Mouse (Mus musculus): Measurements from ENCODE around the gene Ctc1. TPM values are rescaled to one million over a fixed set of nuclear protein-coding genes. Genes with fewer than 3 reads are reported as not detected.

Gene Ctc1
- total and polyA plus RNA-seq, 2 experiments from 2014 or later = 42.8 to 84.8 TPM

DNA sequence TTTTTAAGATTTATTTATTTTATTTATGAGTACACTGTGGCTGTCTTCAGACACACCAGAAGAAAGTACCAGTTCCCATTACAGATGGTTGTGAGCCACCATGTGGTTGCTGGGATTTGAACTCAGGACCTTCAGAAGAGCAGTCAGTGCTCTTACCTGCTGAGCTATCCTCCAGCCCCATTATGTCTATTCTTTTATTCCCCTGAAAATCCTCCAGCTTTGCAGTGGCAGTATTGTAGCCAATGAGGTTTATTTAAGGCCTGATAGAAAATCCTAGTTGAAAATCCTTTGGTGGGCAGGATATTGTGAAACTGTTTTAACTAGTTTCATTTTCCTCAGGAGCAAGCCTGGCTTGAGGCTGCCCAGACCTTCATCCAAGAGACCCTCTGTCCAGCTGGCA, 5.0 kb downstream of the Ctc1 start:
- peaks cover 8% of the 10 kb centered on the region; the same call in 1 of the 2 replicates for H3K4me1 ChIP-seq (ENCODE audit: insufficient read depth, low read length)
- no peaks in the 10 kb centered on the region for H3K9me3 ChIP-seq (ENCODE audit: low read length)
- no peak for DNase-seq (ENCODE audit: low spot score)
- ATAC-seq = no peak
- no peak overlapping the region for H3K4me2 ChIP-seq (ENCODE audit: low read depth, low read length)
- H3K4me3 ChIP-seq (ENCODE audit: low read length) = no peak overlapping the region
- TF ChIP-seq CTCF (IDR thresholded peaks at IDR 0.05; ENCODE audit: low read depth) = no peak
- peaks cover 41% of the 10 kb centered on the region for H3K36me3 ChIP-seq (ENCODE audit: insufficient read depth, low read length)
- no peak overlapping the region for H3K9ac ChIP-seq (replicated peaks; ENCODE audit: low read length)
- no peak overlapping the region for H3K27ac ChIP-seq
- H3K27me3 ChIP-seq (ENCODE audit: insufficient read depth, low read length) = no peaks in the 10 kb centered on the region

DNA sequence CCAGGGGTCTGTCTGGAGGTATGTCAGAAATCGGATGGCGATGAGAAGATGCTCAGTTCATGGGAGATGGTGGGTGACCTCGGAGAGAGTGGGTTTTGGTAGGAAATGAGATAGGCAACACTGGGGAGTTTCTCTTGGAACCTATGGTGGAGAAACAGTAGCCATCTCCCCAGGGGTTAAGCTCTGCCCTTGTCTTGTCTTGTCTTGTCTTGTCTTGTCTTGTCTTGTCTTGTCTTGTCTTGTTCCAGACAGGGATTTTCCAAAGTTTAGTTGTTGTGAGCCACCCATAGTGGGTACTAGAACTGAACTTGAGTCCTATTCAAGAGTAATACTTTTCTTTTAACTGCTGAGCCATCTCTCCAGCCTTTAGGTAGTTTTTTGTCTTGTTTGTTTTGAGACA, 10.9 kb downstream of the Ctc1 start:
- Histone ChIP-seq H3K4me3 (ENCODE audit: low read length) (no peak overlapping the region), H3K4me1 (ENCODE audit: insufficient read depth, low read length) (no peaks in the 10 kb centered on the region), H3K9ac (replicated peaks; ENCODE audit: low read length) (no peak overlapping the region), H3K36me3 (ENCODE audit: insufficient read depth, low read length) (peaks cover 80% of the 10 kb centered on the region), H3K4me2 (ENCODE audit: low read depth, low read length) (no peak overlapping the region), H3K9me3 (ENCODE audit: low read length) (no peaks in the 10 kb centered on the region), H3K27ac (no peak overlapping the region), H3K27me3 (ENCODE audit: insufficient read depth, low read length) (no peaks in the 10 kb centered on the region)
- no peak for TF ChIP-seq CTCF (IDR thresholded peaks at IDR 0.05; ENCODE audit: low read depth)
- ATAC-seq = no peak
- 94% methylated on average over 3 of the region's 3 CpGs for WGBS
- no peak for DNase-seq (ENCODE audit: low spot score)

DNA sequence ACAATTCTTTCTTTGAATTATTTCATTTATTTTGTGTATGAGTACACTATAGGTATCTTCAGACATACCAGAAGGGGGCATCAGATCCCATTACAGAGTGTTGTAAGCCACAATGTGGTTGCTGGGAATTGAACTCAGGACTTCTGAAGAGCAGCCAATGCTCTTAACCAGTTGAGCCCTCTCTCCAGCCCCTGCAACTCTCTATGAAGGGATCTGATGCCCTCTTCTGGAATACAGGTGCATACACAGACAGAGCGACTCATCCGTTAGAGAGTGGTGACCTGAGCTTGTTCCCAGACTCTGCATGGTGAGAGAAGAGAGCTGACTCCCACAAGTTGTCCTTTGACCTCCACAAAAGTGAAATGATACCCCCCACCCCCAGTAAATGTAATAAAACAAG, 13.1 kb downstream of the Ctc1 start:
- peak; percentile 37 for DNase-seq (ENCODE audit: low spot score)
- no peaks in the 10 kb centered on the region for H3K9me3 ChIP-seq (ENCODE audit: low read length)
- no peak overlapping the region for H3K27ac ChIP-seq
- H3K27me3 ChIP-seq (ENCODE audit: insufficient read depth, low read length) = no peaks in the 10 kb centered on the region
- peak; percentile 49 for TF ChIP-seq CTCF (IDR thresholded peaks at IDR 0.05; ENCODE audit: low read depth)
- 57% methylated on average over 2 of the region's 2 CpGs for WGBS
- H3K4me1 ChIP-seq (ENCODE audit: insufficient read depth, low read length) = no peaks in the 10 kb centered on the region
- H3K36me3 ChIP-seq (ENCODE audit: insufficient read depth, low read length) = peaks cover 77% of the 10 kb centered on the region
- no peak for ATAC-seq
- H3K4me3 ChIP-seq (ENCODE audit: low read length) = no peak overlapping the region
- no peak overlapping the region for H3K4me2 ChIP-seq (ENCODE audit: low read depth, low read length)
- H3K9ac ChIP-seq (replicated peaks; ENCODE audit: low read length) = no peak overlapping the region

DNA sequence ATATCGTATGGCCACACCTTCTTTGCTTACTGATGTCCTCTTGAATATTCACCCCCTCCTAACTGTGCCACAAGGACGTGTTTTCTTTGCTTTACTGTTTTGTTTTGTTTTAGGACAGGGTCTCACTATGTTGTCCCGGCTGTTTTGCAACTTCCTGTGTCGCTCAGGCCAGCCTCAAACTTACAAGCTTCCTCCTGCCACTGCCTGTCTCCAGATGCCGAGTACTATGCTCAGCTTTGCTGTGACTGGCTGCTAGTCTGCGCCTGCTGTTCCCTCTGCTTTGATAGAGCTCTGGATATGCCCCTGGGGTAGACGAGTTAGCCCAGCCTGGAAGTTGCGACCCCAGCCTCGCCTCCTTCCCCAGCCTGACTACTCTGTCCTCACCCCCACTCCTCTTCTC, 17.8 kb downstream of the Ctc1 start:
- TF ChIP-seq CTCF (IDR thresholded peaks at IDR 0.05; ENCODE audit: low read depth) = no peak
- H3K4me3 ChIP-seq (ENCODE audit: low read length) = no peak overlapping the region
- H3K27me3 ChIP-seq (ENCODE audit: insufficient read depth, low read length) = no peaks in the 10 kb centered on the region
- H3K4me1 ChIP-seq (ENCODE audit: insufficient read depth, low read length) = 0 out of 2 replicates have a peak, but pooled peaks cover 7% of the 10 kb centered on the region
- peaks cover 49% of the 10 kb centered on the region; the same call in 1 of the 2 replicates for H3K36me3 ChIP-seq (ENCODE audit: insufficient read depth, low read length)
- DNase-seq (ENCODE audit: low spot score) = no peak
- no peak overlapping the region for H3K9ac ChIP-seq (replicated peaks; ENCODE audit: low read length)
- H3K27ac ChIP-seq = no peak overlapping the region
- no peak overlapping the region for H3K4me2 ChIP-seq (ENCODE audit: low read depth, low read length)
- H3K9me3 ChIP-seq (ENCODE audit: low read length) = no peaks in the 10 kb centered on the region
- 87% methylated on average over 9 of the region's 9 CpGs for WGBS
- no peak for ATAC-seq

DNA sequence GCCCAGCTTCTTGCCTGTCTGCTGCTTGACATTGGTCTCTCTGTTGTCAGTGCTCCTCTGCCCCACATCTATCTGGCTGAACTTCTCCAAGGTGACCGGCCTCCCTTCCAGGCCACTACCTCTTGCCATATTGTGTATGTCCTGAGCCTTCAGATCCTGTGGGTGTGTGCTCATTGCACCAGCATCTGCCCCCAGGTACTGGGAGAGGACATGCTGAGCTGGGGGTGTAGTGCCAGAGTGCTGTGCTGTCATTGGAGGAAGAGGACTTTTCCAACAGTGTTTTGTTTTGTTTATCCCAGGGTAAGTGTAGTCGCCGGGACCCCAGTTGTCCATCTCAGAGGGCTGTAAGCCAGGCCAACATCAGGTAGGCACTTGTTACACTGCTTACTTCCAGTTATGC, 18.9 kb downstream of the Ctc1 start:
- peaks cover 17% of the 10 kb centered on the region; the same call in 1 of the 2 replicates for H3K4me1 ChIP-seq (ENCODE audit: insufficient read depth, low read length)
- H3K27ac ChIP-seq = no peak overlapping the region
- H3K36me3 ChIP-seq (ENCODE audit: insufficient read depth, low read length) = peaks cover 42% of the 10 kb centered on the region; the same call in 1 of the 2 replicates
- no peak overlapping the region for H3K4me2 ChIP-seq (ENCODE audit: low read depth, low read length)
- no peak overlapping the region for H3K4me3 ChIP-seq (ENCODE audit: low read length)
- ATAC-seq (no peak), DNase-seq (ENCODE audit: low spot score) (no peak)
- TF ChIP-seq CTCF (IDR thresholded peaks at IDR 0.05; ENCODE audit: low read depth) = no peak
- WGBS = 95% methylated on average over 3 of the region's 3 CpGs
- H3K9me3 ChIP-seq (ENCODE audit: low read length) = no peaks in the 10 kb centered on the region
- no peaks in the 10 kb centered on the region for H3K27me3 ChIP-seq (ENCODE audit: insufficient read depth, low read length)
- no peak overlapping the region for H3K9ac ChIP-seq (replicated peaks; ENCODE audit: low read length)

DNA sequence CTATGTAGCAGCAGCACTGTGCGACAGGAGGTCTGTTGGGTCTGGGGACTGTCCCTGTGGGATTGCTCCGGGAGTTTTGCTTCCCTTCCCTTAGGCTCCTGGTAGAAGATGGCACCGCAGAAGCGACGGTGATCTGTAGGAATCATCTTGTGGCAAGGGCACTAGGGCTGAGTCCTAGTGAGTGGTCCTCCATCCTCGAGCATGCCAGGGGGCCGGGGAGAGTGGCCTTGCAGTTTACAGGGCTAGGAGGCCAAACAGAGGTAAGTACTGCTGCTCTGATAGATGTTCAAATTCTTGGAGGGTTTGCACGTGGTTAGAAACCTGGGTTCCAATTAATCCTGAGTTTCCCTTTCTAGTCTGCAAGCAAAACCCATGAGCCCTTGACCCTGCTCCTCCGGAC, 19.7 kb downstream of the Ctc1 start:
- peak overlapping the region; percentile 90 for H3K27ac ChIP-seq
- no peak overlapping the region for H3K9ac ChIP-seq (replicated peaks; ENCODE audit: low read length)
- peak overlapping the region; percentile 60 for H3K4me2 ChIP-seq (ENCODE audit: low read depth, low read length)
- H3K27me3 ChIP-seq (ENCODE audit: insufficient read depth, low read length) = no peaks in the 10 kb centered on the region
- ATAC-seq (no peak), DNase-seq (ENCODE audit: low spot score) (no peak)
- H3K9me3 ChIP-seq (ENCODE audit: low read length) = no peaks in the 10 kb centered on the region
- TF ChIP-seq CTCF (IDR thresholded peaks at IDR 0.05; ENCODE audit: low read depth) = no peak
- H3K36me3 ChIP-seq (ENCODE audit: insufficient read depth, low read length) = peaks cover 38% of the 10 kb centered on the region; the same call in 1 of the 2 replicates
- WGBS = 79% methylated on average over 9 of the region's 9 CpGs
- peaks cover 17% of the 10 kb centered on the region; the same call in 1 of the 2 replicates for H3K4me1 ChIP-seq (ENCODE audit: insufficient read depth, low read length)
- no peak overlapping the region for H3K4me3 ChIP-seq (ENCODE audit: low read length)

DNA sequence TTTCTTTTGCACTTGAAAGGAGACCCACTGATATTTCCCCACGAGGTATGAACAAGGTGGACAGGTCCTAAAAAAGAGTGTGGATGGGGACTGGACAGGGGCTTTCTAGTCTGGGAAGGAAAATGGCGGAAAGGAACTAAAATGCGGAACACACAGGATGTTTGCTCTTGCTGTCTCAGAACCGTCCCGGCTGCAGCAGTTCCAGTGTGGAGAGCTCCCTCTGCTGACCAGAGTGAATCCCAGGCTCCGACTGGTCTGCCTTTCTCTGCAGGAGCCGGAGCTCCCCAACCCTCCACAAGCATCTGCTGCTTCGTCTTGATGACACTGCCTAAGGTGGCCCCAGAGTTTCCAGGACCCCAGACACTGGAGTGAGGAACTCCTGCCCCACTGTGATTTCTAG, 20.1 kb downstream of the Ctc1 start:
- H3K4me2 ChIP-seq (ENCODE audit: low read depth, low read length) = peak overlapping the region; percentile 60
- H3K36me3 ChIP-seq (ENCODE audit: insufficient read depth, low read length) = peaks cover 33% of the 10 kb centered on the region; the same call in 1 of the 2 replicates
- no peaks in the 10 kb centered on the region for H3K27me3 ChIP-seq (ENCODE audit: insufficient read depth, low read length)
- WGBS = 3% methylated on average over 8 of the region's 8 CpGs
- ATAC-seq (peak; percentile 39), DNase-seq (ENCODE audit: low spot score) (peak; percentile 90)
- no peak overlapping the region for H3K9ac ChIP-seq (replicated peaks; ENCODE audit: low read length)
- TF ChIP-seq CTCF (IDR thresholded peaks at IDR 0.05; ENCODE audit: low read depth) = peak; percentile 83
- no peaks in the 10 kb centered on the region for H3K9me3 ChIP-seq (ENCODE audit: low read length)
- H3K4me3 ChIP-seq (ENCODE audit: low read length) = no peak overlapping the region
- H3K4me1 ChIP-seq (ENCODE audit: insufficient read depth, low read length) = peaks cover 17% of the 10 kb centered on the region; the same call in 1 of the 2 replicates
- peak overlapping the region; percentile 90 for H3K27ac ChIP-seq
